Mouse (Mus musculus) megakaryocyte-erythroid progenitor cell, adult 5-6 weeks (primary cell): ENCODE measurements around the gene Spata25. TPM values are rescaled to one million over a fixed set of nuclear protein-coding genes. Genes with fewer than 3 reads are reported as not detected.
"Not testable (repeated sequence)": the region's sequence is repeated elsewhere in the genome, so short reads cannot be mapped to it uniquely, and the experiment has no call there.

ENCODE experiments used
- ATAC-seq: replicated peaks from 2 replicates; pipeline ENCODE4 v1.8.0; 2016; ENCODE audit warnings: mild to moderate bottlenecking, inconsistent platforms; ENCODE audit not compliant: severe bottlenecking, poor library complexity, low FRiP score, low TSS enrichment
- total RNA-seq, 2 experiments: library from RNA; stranded (forward) in 1 of 2; stranded (reverse) in 1 of 2; fragments of 200-1000, 215-1000 nt in 1 of 2; fragments of >200 nt in 1 of 2; fragmentation: Nextera tagmentation in 1 of 2; gene quantifications; 2 replicates each; pipeline ENCODE4 v1.2.3; 2014 to 2017

Spata25 gene
- not detected in 2 replicates for total RNA-seq (2014; fragmentation: Nextera tagmentation)
- not detected in 2 replicates for total RNA-seq (2017)

DNA sequence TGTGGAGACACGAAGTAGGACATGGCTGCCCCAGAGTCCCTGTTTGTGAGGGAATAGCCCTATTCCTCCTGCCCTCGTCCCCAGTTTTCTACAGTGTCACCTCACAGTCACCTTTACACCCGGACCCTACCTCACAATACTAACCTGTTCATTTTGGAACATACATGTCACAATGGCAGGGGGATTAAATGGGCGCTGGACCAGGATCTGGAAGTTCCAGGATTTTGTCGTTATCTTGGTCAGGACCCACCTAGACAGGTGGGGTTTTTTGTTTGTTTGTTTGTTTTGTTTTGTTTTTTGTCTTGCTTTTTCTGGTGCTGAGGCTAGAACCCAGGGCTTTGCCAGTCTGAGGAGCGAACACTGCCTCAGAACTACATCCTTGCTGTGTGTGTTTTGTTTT is at the start of gene Spata25:
TSS of gene Spata25 (minus strand) at position 101 of the 400 bp plus-strand sequence.
- ATAC-seq: no peak

DNA sequence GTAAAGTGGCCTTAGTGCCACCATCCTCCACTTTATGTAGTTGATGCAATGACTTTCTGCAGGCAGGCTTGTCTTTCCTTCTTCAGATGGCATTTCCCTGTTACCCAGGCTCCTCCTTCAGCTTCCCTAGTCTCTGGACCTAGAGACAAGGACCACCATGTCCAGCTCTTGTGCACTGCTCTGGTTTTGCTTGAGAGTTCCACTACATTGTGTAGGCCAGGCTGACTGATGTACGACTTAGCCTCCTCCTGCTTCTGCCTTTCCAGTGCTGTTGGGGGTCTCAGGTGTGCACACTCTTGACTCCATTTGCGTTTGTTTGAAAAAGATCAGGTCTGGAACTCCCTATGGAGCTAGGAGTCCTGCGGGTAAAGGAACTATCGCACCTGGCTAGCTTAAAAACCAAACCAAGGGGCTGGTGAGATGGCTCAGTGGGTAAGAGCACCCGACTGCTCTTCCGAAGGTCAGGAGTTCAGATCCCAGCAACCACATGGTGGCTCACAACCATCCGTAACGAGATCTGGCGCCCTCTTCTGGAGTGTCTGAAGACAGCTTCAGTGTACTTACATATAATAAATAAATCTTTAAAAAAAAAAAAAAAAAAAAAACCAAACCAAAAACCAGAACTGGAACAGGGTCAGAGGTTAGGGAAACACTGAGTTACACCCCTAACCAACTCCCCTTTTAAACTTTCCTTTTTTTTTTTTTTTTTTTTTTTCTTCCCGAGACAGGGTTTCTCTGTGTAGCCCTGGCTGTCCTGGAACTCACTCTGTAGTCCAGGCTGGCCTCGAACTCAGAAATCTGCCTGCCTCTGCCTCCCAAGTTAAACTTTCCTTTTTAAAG is 49.3 kb upstream of the Spata25 start:
- ATAC-seq: not testable (repeated sequence)

DNA sequence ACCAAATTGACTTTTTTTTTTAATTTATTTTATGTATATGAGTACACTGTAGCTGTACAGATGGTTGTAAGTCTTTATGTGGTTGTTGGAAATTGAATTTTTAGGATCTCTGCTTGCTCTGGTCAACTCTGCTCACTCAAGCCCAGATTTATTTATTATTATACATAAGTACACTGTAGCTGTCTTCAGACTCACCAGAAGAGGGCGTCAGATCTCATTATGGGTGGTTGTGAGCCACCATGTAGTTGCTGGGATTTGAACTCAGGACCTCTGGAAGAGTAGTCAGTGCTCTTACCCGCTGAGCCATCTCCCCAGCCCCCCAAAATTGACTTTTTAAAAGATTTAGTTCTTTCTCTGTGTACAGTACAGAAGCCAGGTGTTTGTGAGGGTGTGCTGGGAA is 47.3 kb upstream of the Spata25 start:
- ATAC-seq: not testable (repeated sequence)

DNA sequence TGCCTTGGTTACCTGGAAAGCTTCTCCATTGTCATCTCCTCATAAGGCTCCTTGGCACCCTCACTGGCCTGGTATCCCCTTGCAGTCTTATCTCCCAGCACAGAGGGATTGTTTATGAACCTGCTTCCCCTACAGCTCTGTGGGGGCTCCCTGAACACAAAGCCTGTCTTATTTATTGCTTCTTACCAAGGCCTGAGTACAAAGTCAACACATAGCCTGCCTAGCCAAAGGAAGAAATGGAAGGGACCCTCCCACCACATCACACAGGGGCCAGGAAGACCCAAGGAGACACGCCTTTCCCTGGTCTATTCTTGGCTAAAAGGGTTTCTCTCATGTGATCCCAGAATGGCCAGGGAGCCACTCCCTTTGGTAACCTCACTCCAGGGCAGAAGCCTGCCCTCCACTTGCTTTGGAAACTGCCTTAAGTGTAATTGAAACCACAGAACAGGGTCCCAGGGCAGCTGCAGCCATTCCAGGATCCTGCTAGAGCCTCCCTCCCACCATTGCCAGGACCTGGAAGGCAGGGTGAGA is 46.0 kb upstream of the Spata25 start:
- no peak for ATAC-seq

DNA sequence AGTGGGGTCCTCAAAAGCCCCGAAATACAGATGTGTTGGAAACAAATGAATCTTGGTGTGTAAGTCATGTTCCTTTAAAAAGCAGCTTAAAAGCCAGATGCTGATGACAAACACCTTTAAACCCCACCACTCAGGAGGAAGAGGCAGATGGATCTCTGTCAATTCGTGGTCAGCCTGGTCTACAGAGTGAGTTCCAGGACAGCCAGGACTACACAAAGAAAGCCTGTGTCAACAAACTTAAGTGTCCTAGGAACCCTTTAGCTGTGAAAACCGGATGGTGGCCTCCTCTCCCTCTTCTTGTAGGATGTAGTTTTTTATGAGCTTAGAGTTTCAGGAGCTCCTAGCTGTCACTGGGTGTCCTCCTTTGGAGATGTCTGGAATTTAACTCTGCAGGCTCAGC is 45.3 kb upstream of the Spata25 start:
- ATAC-seq: no peak

DNA sequence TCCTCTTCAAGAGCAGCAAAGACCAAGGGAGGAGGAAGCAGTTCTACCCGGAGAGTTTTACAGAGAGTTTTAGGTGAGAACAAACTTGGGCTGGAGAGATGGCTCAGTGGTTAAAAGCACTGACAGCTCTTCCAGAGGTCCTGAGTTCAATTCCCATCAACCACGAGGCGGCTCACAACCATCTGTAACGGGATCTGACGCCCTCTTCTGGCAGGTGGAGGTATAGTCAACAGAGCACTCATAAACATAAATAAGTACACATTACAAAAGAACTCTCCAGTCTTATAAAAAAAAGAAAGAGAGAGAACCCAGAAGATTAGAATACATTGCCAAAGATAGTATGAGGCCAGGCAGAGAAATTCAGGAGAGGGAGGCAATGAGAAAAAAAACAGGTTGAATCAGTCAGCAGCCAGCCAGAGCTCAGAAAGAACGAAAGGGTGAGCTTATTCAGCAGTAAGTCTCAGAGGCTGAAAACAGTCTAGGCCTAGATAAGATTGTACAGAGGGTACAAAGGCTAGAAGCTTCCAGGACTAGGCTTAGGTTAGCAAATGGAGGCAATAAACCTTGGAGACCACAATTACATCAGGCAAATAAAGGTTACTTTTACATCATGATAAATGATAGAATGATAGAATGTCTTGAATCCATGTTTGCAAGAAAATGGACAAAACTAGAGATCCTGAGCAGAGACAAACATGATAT is 43.4 kb upstream of the Spata25 start:
- no peak for ATAC-seq

DNA sequence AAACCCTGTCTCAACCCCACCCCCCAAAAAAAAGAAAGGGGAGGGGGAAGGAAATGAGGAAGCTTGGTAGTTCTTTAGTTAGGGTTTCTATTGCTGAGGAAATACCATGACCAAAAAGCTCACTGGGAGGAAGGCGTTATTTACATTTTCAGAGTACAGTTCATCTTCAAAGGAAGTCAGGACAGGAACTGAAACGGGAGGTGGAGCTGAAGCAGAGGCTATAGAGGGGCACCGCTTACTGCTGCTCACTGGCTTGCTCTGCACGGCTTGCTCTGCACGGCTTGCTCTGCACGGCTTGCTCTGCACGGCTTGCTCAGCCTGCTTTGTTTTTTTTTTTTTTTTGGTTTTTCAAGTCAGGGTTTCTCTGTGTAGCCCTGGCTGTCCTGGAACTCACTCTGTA is 40.2 kb upstream of the Spata25 start:
- ATAC-seq: no peak

DNA sequence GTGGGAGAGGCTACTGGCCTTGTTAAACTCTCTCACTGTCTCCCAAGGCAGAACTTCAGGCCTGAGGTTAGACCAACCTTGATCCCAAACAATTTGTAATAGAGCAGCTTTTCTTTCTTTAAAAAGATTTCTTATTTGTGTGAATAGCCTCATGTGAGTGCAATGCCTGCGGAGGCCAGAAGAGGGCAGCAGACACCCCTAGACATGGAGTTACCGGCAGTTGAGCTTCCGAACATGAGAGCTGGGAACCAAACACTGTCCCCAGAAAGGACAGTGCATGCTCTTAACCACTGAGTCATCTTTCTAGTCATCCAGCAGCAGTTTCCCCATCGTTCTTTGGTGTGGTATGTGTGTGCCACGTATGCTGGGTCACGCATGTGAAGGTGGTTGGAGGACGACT is 39.2 kb upstream of the Spata25 start:
- no peak for ATAC-seq

DNA sequence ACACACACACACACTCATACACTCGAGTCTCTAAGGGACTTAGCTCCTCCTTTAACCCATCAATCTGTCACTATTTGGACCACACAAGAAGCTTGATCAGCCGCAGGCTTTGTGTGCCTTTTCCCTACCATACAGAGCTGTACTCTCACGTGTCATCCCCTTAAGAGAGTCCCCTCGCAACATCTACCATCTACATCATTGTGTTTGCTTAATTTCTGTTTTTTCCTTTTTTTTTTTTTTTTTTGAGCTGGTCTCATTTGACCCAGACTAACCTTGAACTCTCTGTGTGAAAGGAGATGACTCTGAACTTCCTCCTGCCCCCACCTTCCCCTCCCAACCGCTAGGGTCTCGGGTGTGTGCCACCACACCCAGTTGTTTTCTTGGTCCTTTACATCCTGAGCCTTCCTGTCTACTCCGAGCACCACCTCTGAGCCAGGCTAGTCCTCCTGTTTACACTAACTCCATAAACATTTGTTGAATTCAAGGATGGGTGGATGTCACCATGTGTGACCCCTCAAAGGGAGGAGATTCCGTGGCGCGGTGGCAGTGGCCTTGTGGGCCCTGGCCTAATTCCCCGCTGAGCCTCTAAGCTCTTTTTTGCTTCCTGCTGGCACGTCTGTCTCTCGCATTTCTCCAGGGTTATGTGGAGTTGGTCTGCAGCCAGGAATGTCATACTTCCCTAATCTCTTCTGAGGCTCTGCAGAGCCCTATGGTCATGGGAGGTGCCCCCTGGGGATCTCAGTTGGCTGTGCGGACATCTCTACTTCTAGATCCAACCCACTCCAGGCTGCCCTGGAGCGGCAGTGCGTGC is 38.6 kb upstream of the Spata25 start:
- ATAC-seq: 0 out of 2 replicates have a peak, but pooled peaks have one; percentile 25

DNA sequence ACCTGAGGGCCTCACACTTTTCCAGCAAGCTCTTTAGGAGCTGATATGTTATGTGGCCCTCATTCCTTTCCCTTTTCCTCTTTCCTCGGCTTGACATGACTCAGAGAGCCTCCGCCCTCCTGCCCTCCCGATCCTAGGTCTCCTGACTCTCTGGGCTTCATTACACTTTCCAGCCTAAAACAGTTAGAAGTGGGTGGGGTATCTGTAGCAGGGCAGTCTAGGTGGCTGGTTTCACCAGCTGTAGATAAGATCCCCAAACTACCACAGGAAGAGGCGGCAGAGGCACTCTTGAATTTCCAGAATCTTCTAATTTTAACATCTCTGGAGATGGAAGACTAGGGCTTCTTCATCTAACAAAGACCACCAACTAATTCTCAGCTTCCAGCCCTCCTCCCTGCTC is 36.3 kb upstream of the Spata25 start:
- peak; percentile 64 for ATAC-seq

DNA sequence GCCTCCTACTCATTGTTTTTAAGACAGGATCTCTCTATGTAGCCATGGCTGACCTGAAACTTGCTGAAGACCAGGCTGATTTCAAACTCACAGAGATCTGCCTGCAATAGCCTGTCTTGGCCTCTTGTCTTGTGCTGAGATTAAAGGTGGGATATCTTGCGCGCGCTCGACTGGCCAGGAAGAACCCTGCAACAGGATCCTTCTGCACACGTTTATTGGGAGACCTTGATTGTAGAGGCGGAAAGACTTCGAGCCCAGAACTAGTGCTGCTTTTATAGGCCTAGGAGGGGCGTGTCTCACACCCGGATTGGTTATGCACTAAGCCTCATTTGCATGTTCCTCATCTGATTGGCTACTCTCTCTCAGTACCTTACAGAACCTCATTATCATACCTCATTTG is 35.1 kb upstream of the Spata25 start:
- not testable (repeated sequence) for ATAC-seq

DNA sequence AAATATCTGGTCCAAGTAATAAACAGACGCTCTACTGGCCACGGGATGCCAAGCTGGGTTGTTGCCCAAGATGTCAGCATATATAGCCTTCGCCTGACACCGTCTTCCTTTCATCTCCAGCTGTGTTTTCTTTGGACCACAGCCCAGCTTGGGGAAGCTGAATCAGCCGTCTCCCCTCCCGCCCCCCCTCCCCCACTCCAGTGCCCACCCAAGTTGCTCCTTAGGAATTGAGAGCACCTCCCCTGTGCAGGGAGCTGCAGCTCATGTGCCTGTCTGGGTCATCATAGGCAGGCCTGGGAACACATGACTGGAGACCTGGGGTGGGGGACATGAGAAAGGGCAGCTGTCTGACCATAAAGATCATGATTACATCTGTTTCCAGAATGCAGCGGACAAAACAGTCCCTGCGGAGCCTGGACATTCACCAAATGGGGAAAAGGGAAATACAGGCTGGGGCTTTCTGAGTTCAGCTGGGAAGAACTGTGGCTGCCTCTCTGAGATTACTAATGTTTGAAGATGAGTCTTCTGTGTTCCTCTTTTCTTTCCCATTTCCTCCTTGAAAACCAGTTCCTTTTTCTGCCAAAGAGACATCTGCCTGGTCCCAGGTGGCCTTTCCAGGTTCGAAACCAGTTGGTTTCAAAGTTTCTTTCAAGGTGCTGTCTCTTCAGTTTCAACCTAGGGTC is 34.0 kb upstream of the Spata25 start:
- no peak for ATAC-seq

DNA sequence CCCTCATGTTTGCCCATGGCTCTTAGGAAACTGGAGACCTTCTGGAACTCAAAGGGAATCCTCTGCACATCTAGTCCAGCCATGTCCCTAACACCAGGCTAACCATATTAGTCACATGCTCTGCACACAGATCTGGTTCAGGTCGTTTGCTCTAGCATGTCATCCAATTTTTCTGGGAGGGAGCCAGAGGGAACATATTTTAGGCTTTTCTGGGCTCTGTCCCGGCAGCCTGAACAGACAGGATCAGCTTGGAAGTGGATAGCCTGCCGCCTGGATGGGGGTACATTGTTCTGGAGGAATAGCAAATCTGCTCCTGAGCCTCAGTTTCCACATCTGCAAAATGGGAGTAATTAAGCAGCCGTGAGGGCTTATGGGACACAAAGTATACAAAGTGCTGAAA is 32.8 kb upstream of the Spata25 start:
- ATAC-seq: no peak

DNA sequence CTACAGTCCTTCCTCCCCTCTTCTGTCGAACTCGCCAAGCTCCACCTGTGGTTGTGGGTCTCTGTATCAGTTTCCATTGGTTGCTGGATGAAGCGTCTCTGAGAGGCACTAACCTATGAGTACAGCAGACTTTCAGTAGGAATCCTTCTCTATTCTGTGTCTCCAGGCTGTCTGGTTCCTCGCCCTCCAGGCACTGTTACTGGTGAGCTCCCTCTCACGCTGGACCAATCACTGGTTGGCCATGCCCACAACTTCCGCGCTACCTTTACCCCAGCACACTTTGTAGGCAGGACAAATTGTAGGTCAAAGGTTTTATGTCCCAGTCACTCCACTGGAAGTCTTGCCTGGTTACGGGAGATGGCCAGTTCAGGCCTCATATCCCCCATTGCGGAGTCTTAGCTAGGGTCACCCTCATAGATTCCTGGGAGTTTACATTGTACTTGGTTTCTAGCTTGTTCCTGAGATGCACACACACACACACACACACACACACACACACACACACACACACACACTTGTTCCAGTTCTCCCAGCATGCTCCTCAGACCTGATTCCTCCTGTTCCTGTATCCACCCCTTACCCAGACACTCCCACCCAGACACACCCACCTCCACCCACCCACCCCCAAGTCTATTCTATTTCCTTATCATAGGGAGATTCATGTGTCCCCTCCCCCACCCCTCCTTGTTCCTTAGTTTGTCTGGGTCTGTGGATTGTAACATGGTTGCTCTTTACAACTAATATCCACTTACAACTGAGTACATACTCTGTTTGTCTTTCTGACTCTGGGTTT is 31.5 kb upstream of the Spata25 start:
- no peak for ATAC-seq

DNA sequence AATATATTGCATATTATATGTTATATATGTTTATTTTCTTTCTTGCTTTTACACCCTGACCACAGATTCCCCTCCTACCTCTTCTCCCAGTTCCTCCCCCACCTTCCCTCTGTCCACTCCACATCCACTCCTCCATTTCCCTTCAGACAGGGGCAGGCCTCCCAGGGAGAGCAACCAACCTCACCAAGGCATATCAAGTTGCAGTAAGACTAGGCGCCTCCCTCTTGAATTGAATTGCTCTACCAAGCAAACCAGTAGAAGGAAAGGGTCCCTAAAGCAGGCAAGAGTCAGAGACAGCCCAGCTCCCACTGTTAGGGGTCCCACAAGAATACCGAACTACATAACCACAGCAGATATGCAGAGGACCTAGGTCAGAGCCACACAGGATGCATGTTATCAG is 30.8 kb upstream of the Spata25 start:
- no peak for ATAC-seq

DNA sequence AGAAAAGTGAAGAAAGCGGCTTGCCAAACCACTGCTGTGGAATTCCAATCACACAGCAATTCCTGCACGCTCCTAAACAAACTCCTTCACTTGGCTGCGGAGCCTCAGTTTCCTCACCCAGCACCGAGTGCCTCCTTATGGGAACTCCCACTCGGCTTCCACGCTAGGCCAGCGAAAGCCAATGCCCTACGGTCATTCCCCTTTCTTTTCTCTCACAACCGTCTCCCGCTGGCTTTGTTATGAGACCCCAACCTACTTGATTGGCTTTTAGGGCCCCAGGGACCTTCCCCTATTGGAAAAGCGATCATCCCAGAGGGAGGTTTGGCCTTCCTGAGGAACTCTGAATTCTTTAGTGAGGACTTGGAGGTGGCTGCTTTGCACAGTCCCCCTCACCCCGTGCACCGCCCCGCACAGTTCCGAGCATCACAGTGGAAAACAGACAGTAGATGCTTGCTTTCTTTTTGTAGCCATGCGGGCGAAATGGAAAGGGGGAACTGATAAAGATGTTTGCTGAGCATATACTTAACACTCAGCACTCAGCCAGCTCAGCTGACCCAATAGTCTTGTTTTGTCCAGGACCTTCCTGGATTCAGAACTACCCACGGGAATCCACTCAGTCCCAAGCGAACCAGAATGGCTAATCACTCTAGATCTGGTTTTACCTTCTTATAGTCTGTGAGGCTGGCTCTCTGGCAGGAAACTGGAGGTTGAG is 29.7 kb upstream of the Spata25 start:
- ATAC-seq: no peak

DNA sequence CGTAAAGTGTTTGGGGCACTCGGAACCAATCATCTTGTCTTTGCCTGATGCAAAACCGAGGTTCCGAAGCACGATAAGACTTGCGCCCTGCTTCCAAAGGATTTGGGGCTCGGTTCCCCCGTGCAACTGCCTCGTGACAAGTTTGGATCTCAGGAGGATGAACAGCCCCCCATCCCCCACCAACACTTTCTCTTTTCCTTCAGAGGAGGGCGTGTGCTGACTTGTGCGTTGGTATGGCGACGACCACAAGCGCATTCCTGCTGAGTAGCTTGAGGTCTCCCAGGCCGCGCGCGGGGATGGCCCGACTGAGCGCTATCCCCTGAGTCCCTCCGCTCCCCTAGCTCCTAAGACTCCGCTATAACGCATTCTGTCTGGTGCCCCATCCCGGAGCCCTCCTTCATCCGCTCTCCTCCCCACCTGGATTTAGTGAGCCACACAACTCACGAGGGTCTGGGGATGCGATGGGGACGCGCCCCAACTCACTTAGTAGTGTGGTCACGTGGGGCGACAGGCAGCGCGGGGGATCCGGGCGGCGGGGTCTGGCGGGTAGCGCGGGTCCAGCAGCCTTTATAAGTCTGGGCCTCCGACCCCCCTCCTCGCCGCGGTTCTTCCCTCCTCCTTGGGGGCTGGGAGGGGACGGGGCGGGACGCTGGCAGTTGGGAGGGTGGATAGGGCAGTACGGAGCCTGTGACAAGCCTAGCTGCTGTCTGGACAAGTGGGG is 28.9 kb upstream of the Spata25 start, which contains the start of gene Pltp:
TSS of gene Pltp (minus strand) at position 611 of the 721 bp plus-strand sequence.
- ATAC-seq: peak; percentile 43; the same call in 1 of the 2 replicates
